Mouse (Mus musculus) forebrain, embryonic 13.5 days (tissue): ENCODE results near the gene Ovol3. TPM values are rescaled to one million over a fixed set of nuclear protein-coding genes. Genes with fewer than 3 reads are reported as not detected.
"Not testable (repeated sequence)": the region's sequence is repeated elsewhere in the genome, so short reads cannot be mapped to it uniquely, and the experiment has no call there.

Experiments
- ATAC-seq: fragments of 200-750 bp; cut with Nextera tagmentation; 2 replicates; pipeline ENCODE4 v1.8.0; 2017
- H3K27ac ChIP-seq: fragments of 300-500 bp; sonication (generic); 2 replicates; pipeline ENCODE4 v1.5.1; 2015; ENCODE audit warnings: inconsistent platforms, mild to moderate bottlenecking, moderate library complexity
- H3K27me3 ChIP-seq: fragments of 300-500 bp; sonication (generic); 2 replicates; pipeline ENCODE4 v1.6.1; 2015; ENCODE audit warnings: mild to moderate bottlenecking, inconsistent platforms
- H3K36me3 ChIP-seq: fragments of 300-500 bp; sonication (generic); 2 replicates; pipeline ENCODE4 v1.6.1; 2015; ENCODE audit warnings: mild to moderate bottlenecking, inconsistent platforms; ENCODE audit not compliant: poor library complexity, severe bottlenecking
- H3K4me1 ChIP-seq: fragments of 300-500 bp; sonication (generic); 2 replicates; pipeline ENCODE4 v1.6.1; 2015; ENCODE audit warnings: inconsistent platforms
- H3K4me2 ChIP-seq: fragments of 300-500 bp; sonication (generic); 2 replicates; pipeline ENCODE4 v1.6.1; 2015; ENCODE audit warnings: inconsistent platforms, mild to moderate bottlenecking, moderate library complexity
- H3K4me3 ChIP-seq: fragments of 300-500 bp; sonication (generic); 2 replicates; pipeline ENCODE4 v1.5.1; 2015; ENCODE audit warnings: mild to moderate bottlenecking, inconsistent platforms
- H3K9ac ChIP-seq: fragments of 300-500 bp; sonication (generic); 2 replicates; pipeline ENCODE4 v1.6.1; 2015; ENCODE audit warnings: mild to moderate bottlenecking, inconsistent platforms
- H3K9me3 ChIP-seq: fragments of 300-500 bp; sonication (generic); replicated peaks from 2 replicates; pipeline ENCODE4 v1.6.1; 2016; ENCODE audit warnings: inconsistent platforms
- WGBS: fragments of 180-500 bp; shearing (Covaris S2); methylation state at CpG from one replicate; pipeline ENCODE4 v1.1.7; 2015; 5-methylcytosine and 5-hydroxymethylcytosine counted together
- polyA plus RNA-seq: library from polyadenylated mRNA; unstranded; fragments of >200 nt; fragmentation: Nextera tagmentation; extraction: Ambion mirVana; gene quantifications from 2 replicates; pipeline ENCODE4 v1.2.1, GENCODE M21; 2015

Gene Ovol3
- polyA plus RNA-seq, 1 experiment from 2014 or later, result not detected

GRCm38 (mm10) chr7:30221433-30221832 lies 14.1 kb downstream of the Ovol3 start:
- Histone ChIP-seq H3K36me3 (peaks cover 42% of the 10 kb centered on the region), H3K4me3 (no peak overlapping the region), H3K27me3 (no peaks in the 10 kb centered on the region), H3K4me2 (no peak overlapping the region), H3K9ac (no peak overlapping the region), H3K9me3 (no peaks in the 10 kb centered on the region), H3K27ac (no peak overlapping the region), H3K4me1 (peaks cover 13% of the 10 kb centered on the region)
- WGBS, result 85% methylated on average over 3 of the region's 3 CpGs
- no peak for ATAC-seq

DNA sequence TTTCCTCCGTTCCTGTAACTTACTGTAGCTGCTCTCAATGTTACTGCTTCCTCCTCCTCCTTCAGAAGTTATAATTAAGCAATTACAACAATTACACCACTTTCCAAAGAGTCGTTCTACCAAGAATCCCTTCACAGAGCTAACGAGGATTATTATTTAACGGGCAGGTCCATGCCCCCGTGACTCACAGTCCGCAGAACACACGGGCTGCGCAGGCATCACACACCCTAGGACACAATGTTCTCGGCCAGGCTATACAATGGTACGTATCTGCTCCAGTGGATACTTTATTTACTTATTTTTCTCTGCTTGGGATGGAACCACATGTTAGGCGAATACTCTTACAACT lies 15.5 kb downstream of the Ovol3 start:
- no peaks in the 10 kb centered on the region for H3K9me3 ChIP-seq
- peak overlapping the region; percentile 77 for H3K4me2 ChIP-seq
- no peak overlapping the region for H3K27ac ChIP-seq
- no peaks in the 10 kb centered on the region for H3K27me3 ChIP-seq
- 13% methylated on average over 11 of the region's 11 CpGs for WGBS
- H3K4me3 ChIP-seq, result peak overlapping the region; percentile 48
- peaks cover 13% of the 10 kb centered on the region for H3K4me1 ChIP-seq
- peaks cover 27% of the 10 kb centered on the region for H3K36me3 ChIP-seq
- H3K9ac ChIP-seq, result peak overlapping the region; percentile 61
- no peak for ATAC-seq

GRCm38 (mm10) chr7:30219293-30220007 lies 16.1 kb downstream of the Ovol3 start:
- Histone ChIP-seq H3K27me3 (no peaks in the 10 kb centered on the region), H3K4me1 (peaks cover 13% of the 10 kb centered on the region), H3K27ac (peak overlapping the region; percentile 10; the same call in 1 of the 2 replicates), H3K4me2 (peak overlapping the region; percentile 77), H3K9me3 (no peaks in the 10 kb centered on the region), H3K9ac (peak overlapping the region; percentile 61), H3K36me3 (peaks cover 24% of the 10 kb centered on the region), H3K4me3 (peak overlapping the region; percentile 48)
- WGBS, result 6% methylated on average over 16 of the region's 16 CpGs
- peak; percentile 41 for ATAC-seq

DNA sequence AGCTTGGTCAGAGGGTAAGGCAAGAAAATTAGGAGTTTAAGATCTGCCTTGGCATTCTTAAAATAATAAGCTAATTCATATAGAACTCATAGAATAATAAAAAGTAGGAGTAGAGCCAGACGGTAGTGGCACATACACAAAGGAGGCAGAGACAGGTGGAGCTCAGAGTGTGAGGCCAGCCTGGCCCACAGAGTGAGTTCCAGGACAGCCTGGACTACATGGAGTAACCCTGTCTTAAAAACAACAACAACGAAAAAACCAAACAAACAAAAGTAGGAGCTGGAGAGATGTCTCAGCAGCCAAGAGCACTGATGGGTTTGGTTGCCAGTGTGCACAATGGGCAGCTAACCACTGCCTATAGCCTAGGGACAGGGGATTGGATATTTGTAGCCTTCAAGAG lies 18.2 kb downstream of the Ovol3 start:
- ATAC-seq, result peak; percentile 39; the same call in 1 of the 2 replicates
- Histone ChIP-seq H3K27me3 (no peaks in the 10 kb centered on the region), H3K9ac (no peak overlapping the region), H3K9me3 (no peaks in the 10 kb centered on the region), H3K27ac (no peak overlapping the region), H3K4me2 (no peak overlapping the region), H3K4me3 (no peak overlapping the region), H3K36me3 (0 out of 2 replicates have a peak, but pooled peaks cover 3% of the 10 kb centered on the region), H3K4me1 (peaks cover 13% of the 10 kb centered on the region)
- WGBS, result 84% methylated on average over 2 of the region's 2 CpGs

DNA sequence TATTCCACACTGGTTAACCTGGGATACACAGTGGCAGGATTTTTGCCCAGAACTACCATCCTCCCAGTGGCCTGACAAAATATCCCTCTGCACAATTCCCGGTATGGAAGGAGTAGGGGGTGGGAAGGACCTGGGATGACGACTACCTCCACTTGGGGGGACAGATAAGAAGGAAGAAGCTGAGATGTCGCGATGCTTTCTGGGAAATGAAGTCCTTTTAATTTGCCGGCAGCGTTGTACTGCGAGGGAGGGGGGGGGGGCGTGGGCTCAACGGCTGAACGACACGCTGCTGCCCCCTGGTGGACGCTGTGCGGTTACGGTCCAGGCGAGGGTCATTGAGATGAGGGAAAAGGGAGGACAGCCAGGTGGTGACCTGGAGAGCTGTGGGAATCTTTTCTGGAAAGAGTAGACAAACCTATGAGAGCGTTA lies 18.8 kb downstream of the Ovol3 start:
- ATAC-seq, result peak; percentile 79
- Histone ChIP-seq H3K9me3 (no peaks in the 10 kb centered on the region), H3K36me3 (no peaks in the 10 kb centered on the region), H3K4me1 (peaks cover 13% of the 10 kb centered on the region), H3K27ac (no peak overlapping the region), H3K4me2 (peak overlapping the region; percentile 53), H3K27me3 (no peaks in the 10 kb centered on the region), H3K4me3 (peak overlapping the region; percentile 25), H3K9ac (0 out of 2 replicates have a peak overlapping the region, but pooled peaks have one; percentile 16)
- WGBS, result 1% methylated on average over 15 of the region's 16 CpGs

GRCm38 (mm10) chr7:30215875-30216274 lies 19.6 kb downstream of the Ovol3 start:
- Histone ChIP-seq H3K9ac (no peak overlapping the region), H3K9me3 (no peaks in the 10 kb centered on the region), H3K4me3 (no peak overlapping the region), H3K27me3 (no peaks in the 10 kb centered on the region), H3K36me3 (no peaks in the 10 kb centered on the region), H3K27ac (no peak overlapping the region), H3K4me2 (no peak overlapping the region), H3K4me1 (peaks cover 13% of the 10 kb centered on the region)
- no peak for ATAC-seq
- 82% methylated on average over 3 of the region's 3 CpGs for WGBS

DNA sequence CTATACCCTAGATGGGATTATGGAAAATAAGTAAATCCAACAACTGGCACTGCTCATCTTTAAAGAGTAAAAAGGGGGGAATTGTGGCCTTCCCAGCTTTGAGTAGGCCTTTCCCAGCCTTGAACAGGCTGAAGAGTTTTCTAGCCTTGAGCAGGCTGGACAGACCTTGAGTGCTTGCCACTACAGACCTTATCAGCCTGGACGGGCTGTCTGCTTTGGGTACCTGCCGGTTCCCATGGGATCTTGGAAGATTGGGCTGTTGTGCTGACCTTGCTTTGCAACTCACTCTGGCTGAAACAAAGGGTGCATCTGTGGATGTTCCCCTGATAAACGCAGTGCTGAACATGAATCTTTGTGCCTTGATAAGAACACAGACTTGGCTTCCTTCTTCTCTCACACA lies 21.6 kb downstream of the Ovol3 start:
- ATAC-seq, result no peak
- Histone ChIP-seq H3K9me3 (no peaks in the 10 kb centered on the region), H3K27me3 (no peaks in the 10 kb centered on the region), H3K4me1 (peaks cover under 1% of the 10 kb centered on the region), H3K4me2 (no peak overlapping the region), H3K9ac (no peak overlapping the region), H3K27ac (no peak overlapping the region), H3K36me3 (no peaks in the 10 kb centered on the region), H3K4me3 (no peak overlapping the region)
- WGBS, result 90% methylated on average over 3 of the region's 3 CpGs

GRCm38 (mm10) chr7:30211025-30211424 lies 24.5 kb downstream of the Ovol3 start:
- Histone ChIP-seq H3K36me3 (no peaks in the 10 kb centered on the region), H3K27me3 (no peaks in the 10 kb centered on the region), H3K4me1 (no peaks in the 10 kb centered on the region), H3K27ac (no peak overlapping the region), H3K4me2 (no peak overlapping the region), H3K9me3 (no peaks in the 10 kb centered on the region), H3K4me3 (no peak overlapping the region), H3K9ac (no peak overlapping the region)
- no peak for ATAC-seq
- 15% methylated on average over 4 of the region's 4 CpGs for WGBS

DNA sequence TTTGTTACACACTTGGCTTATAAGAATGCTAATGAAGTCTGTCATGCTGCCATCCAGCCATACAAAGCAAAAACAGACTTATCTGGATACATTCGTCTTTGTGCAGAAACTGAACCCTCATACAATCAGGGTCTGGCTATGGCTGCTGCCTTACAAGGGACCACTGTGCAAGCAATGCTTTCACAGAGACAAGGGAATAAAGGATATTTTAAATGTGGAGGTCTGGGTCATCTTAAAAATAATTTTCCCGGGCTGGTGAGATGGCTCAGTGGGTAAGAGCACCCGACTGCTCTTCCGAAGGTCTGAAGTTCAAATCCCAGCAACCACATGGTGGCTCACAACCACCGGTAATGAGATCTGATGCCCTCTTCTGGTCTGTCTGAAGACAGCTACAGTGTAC lies 29.2 kb downstream of the Ovol3 start:
- H3K4me2 ChIP-seq, H3K4me3 ChIP-seq, H3K9me3 ChIP-seq, H3K9ac ChIP-seq, H3K27ac ChIP-seq, H3K36me3 ChIP-seq, ATAC-seq, H3K27me3 ChIP-seq, H3K4me1 ChIP-seq: not testable (repeated sequence)
- 61% methylated on average over 5 of the region's 5 CpGs for WGBS

- Histone ChIP-seq H3K4me2 (no peak overlapping the region), H3K27me3 (no peaks in the 10 kb centered on the region), H3K9me3 (no peaks in the 10 kb centered on the region), H3K36me3 (no peaks in the 10 kb centered on the region), H3K27ac (no peak overlapping the region), H3K9ac (no peak overlapping the region), H3K4me3 (no peak overlapping the region), H3K4me1 (no peaks in the 10 kb centered on the region)
- WGBS, result 6% methylated on average over 2 of the region's 2 CpGs
- ATAC-seq, result no peak
Observed at GRCm38 (mm10) chr7:30205383-30205782, 30.1 kb downstream of the Ovol3 start.

- H3K27me3 ChIP-seq, result no peaks in the 10 kb centered on the region
- H3K9me3 ChIP-seq, result no peaks in the 10 kb centered on the region
- no peak overlapping the region for H3K4me2 ChIP-seq
- H3K27ac ChIP-seq, result no peak overlapping the region
- H3K9ac ChIP-seq, result no peak overlapping the region
- 21% methylated on average over 8 of the region's 8 CpGs for WGBS
- no peak for ATAC-seq
- no peak overlapping the region for H3K4me3 ChIP-seq
- no peaks in the 10 kb centered on the region for H3K36me3 ChIP-seq
- H3K4me1 ChIP-seq, result no peaks in the 10 kb centered on the region
Observed at GRCm38 (mm10) chr7:30204380-30204779, 31.1 kb downstream of the Ovol3 start.

- 0 out of 2 replicates have a peak, but pooled peaks cover 4% of the 10 kb centered on the region for H3K4me1 ChIP-seq
- 88% methylated on average over 11 of the region's 11 CpGs for WGBS
- H3K4me2 ChIP-seq, result no peak overlapping the region
- no peaks in the 10 kb centered on the region for H3K36me3 ChIP-seq
- H3K27ac ChIP-seq, result no peak overlapping the region
- H3K27me3 ChIP-seq, result no peaks in the 10 kb centered on the region
- no peak overlapping the region for H3K9ac ChIP-seq
- H3K4me3 ChIP-seq, result no peak overlapping the region
- ATAC-seq, result no peak
- no peaks in the 10 kb centered on the region for H3K9me3 ChIP-seq
Observed at GRCm38 (mm10) chr7:30202895-30203690, 32.4 kb downstream of the Ovol3 start.
